Mouse (Mus musculus): ENCODE measurements around the gene Lin7c. TPM values are rescaled to one million over a fixed set of nuclear protein-coding genes. Genes with fewer than 3 reads are reported as not detected.

Lin7c gene
- polyA plus RNA-seq, 1 experiment from 2014 or later: 41.9 TPM

- no peak for ATAC-seq (replicated peaks; ENCODE audit: extremely low read depth, insufficient read depth, low FRiP score)
- 65% methylated on average over 4 of the region's 4 CpGs for WGBS
- Histone ChIP-seq H3K36me3 (ENCODE audit: control insufficient read depth, insufficient read depth) (no peaks in the 10 kb centered on the region), H3K4me1 (ENCODE audit: control insufficient read depth, insufficient read depth, low read length) (no peaks in the 10 kb centered on the region), H3K4me2 (ENCODE audit: low read depth, low read length) (no peak overlapping the region), H3K4me3 (ENCODE audit: low read length) (no peak overlapping the region), H3K27ac (ENCODE audit: low read length) (no peak overlapping the region), H3K9ac (ENCODE audit: low read length) (no peak overlapping the region), H3K27me3 (ENCODE audit: control insufficient read depth, insufficient read depth, low read length) (no peaks in the 10 kb centered on the region), H3K9me3 (replicated peaks; ENCODE audit: control insufficient read depth, low read length) (no peaks in the 10 kb centered on the region)
These were observed 6.5 kb upstream of the Lin7c start for GRCm38 (mm10) chr2:109884106-109884505.

GRCm38 (mm10) chr2:109884507-109884906 is 6.1 kb upstream of the Lin7c start:
- Histone ChIP-seq H3K4me2 (ENCODE audit: low read depth, low read length) (no peak overlapping the region), H3K27ac (ENCODE audit: low read length) (no peak overlapping the region), H3K27me3 (ENCODE audit: control insufficient read depth, insufficient read depth, low read length) (no peaks in the 10 kb centered on the region), H3K4me1 (ENCODE audit: control insufficient read depth, insufficient read depth, low read length) (no peaks in the 10 kb centered on the region), H3K9ac (ENCODE audit: low read length) (no peak overlapping the region), H3K4me3 (ENCODE audit: low read length) (no peak overlapping the region), H3K9me3 (replicated peaks; ENCODE audit: control insufficient read depth, low read length) (no peaks in the 10 kb centered on the region), H3K36me3 (ENCODE audit: control insufficient read depth, insufficient read depth) (no peaks in the 10 kb centered on the region)
- no peak for ATAC-seq (replicated peaks; ENCODE audit: extremely low read depth, insufficient read depth, low FRiP score)
- 47% methylated on average over 4 of the region's 4 CpGs for WGBS

- ATAC-seq (replicated peaks; ENCODE audit: extremely low read depth, insufficient read depth, low FRiP score): no peak
- Histone ChIP-seq H3K36me3 (ENCODE audit: control insufficient read depth, insufficient read depth) (peaks cover 8% of the 10 kb centered on the region), H3K9ac (ENCODE audit: low read length) (peak overlapping the region; percentile 88), H3K4me2 (ENCODE audit: low read depth, low read length) (peak overlapping the region; percentile 60), H3K9me3 (replicated peaks; ENCODE audit: control insufficient read depth, low read length) (no peaks in the 10 kb centered on the region), H3K27ac (ENCODE audit: low read length) (no peak overlapping the region), H3K4me3 (ENCODE audit: low read length) (peak overlapping the region; percentile 71), H3K27me3 (ENCODE audit: control insufficient read depth, insufficient read depth, low read length) (no peaks in the 10 kb centered on the region), H3K4me1 (ENCODE audit: control insufficient read depth, insufficient read depth, low read length) (peaks cover 18% of the 10 kb centered on the region)
- 32% methylated on average over 4 of the region's 4 CpGs for WGBS
These were observed 585 bp upstream of the Lin7c start for GRCm38 (mm10) chr2:109890068-109890467.

GRCm38 (mm10) chr2:109891031-109891430 is 378 bp downstream of the Lin7c start:
- Histone ChIP-seq H3K36me3 (ENCODE audit: control insufficient read depth, insufficient read depth) (peaks cover 16% of the 10 kb centered on the region), H3K4me2 (ENCODE audit: low read depth, low read length) (peak overlapping the region; percentile 79), H3K4me3 (ENCODE audit: low read length) (peak overlapping the region; percentile 71), H3K27ac (ENCODE audit: low read length) (peak overlapping the region; percentile 91), H3K27me3 (ENCODE audit: control insufficient read depth, insufficient read depth, low read length) (no peaks in the 10 kb centered on the region), H3K9ac (ENCODE audit: low read length) (peak overlapping the region; percentile 88), H3K4me1 (ENCODE audit: control insufficient read depth, insufficient read depth, low read length) (peaks cover 18% of the 10 kb centered on the region), H3K9me3 (replicated peaks; ENCODE audit: control insufficient read depth, low read length) (no peaks in the 10 kb centered on the region)
- peak; percentile 81 for ATAC-seq (replicated peaks; ENCODE audit: extremely low read depth, insufficient read depth, low FRiP score)
- WGBS: under 1% methylated on average over 30 of the region's 34 CpGs

DNA sequence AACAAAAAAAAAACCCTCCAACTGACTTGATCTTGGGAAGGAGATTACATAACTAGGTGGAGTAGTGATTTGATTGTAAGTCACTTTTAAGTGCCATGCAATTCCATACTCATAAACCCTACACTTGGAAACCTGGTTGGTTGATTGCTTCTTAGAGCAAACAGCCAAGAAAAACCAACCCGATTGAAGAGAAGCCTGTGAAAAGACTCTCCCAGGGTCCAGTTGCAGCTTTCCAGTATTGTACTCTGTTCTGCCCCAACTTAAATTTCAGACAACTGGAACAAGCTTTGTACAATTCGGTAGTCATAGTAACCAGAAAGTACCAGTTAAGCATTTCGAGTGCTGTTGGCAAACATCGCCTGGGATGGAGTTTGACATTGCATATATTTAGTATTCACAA is 818 bp downstream of the Lin7c start:
- no peaks in the 10 kb centered on the region for H3K9me3 ChIP-seq (replicated peaks; ENCODE audit: control insufficient read depth, low read length)
- peak overlapping the region; percentile 79 for H3K4me2 ChIP-seq (ENCODE audit: low read depth, low read length)
- peak overlapping the region; percentile 71 for H3K4me3 ChIP-seq (ENCODE audit: low read length)
- peak overlapping the region; percentile 88 for H3K9ac ChIP-seq (ENCODE audit: low read length)
- no peak for ATAC-seq (replicated peaks; ENCODE audit: extremely low read depth, insufficient read depth, low FRiP score)
- 26% methylated on average over 4 of the region's 4 CpGs for WGBS
- peak overlapping the region; percentile 91 for H3K27ac ChIP-seq (ENCODE audit: low read length)
- peaks cover 20% of the 10 kb centered on the region for H3K36me3 ChIP-seq (ENCODE audit: control insufficient read depth, insufficient read depth)
- peaks cover 18% of the 10 kb centered on the region for H3K4me1 ChIP-seq (ENCODE audit: control insufficient read depth, insufficient read depth, low read length)
- H3K27me3 ChIP-seq (ENCODE audit: control insufficient read depth, insufficient read depth, low read length): no peaks in the 10 kb centered on the region

GRCm38 (mm10) chr2:109896311-109896710 is 5.7 kb downstream of the Lin7c start:
- Histone ChIP-seq H3K9me3 (replicated peaks; ENCODE audit: control insufficient read depth, low read length) (no peaks in the 10 kb centered on the region), H3K9ac (ENCODE audit: low read length) (no peak overlapping the region), H3K4me2 (ENCODE audit: low read depth, low read length) (no peak overlapping the region), H3K36me3 (ENCODE audit: control insufficient read depth, insufficient read depth) (peaks cover 49% of the 10 kb centered on the region), H3K27ac (ENCODE audit: low read length) (no peak overlapping the region), H3K27me3 (ENCODE audit: control insufficient read depth, insufficient read depth, low read length) (no peaks in the 10 kb centered on the region), H3K4me3 (ENCODE audit: low read length) (no peak overlapping the region), H3K4me1 (ENCODE audit: control insufficient read depth, insufficient read depth, low read length) (peaks cover 18% of the 10 kb centered on the region)
- WGBS: 77% methylated on average over 7 of the region's 7 CpGs
- ATAC-seq (replicated peaks; ENCODE audit: extremely low read depth, insufficient read depth, low FRiP score): no peak

- H3K27ac ChIP-seq (ENCODE audit: low read length): no peak overlapping the region
- no peak overlapping the region for H3K4me3 ChIP-seq (ENCODE audit: low read length)
- H3K9me3 ChIP-seq (replicated peaks; ENCODE audit: control insufficient read depth, low read length): peaks cover 3% of the 10 kb centered on the region; the same call in 1 of the 2 replicates
- no peak overlapping the region for H3K9ac ChIP-seq (ENCODE audit: low read length)
- no peak overlapping the region for H3K4me2 ChIP-seq (ENCODE audit: low read depth, low read length)
- no peak for ATAC-seq (replicated peaks; ENCODE audit: extremely low read depth, insufficient read depth, low FRiP score)
- peaks cover 16% of the 10 kb centered on the region for H3K36me3 ChIP-seq (ENCODE audit: control insufficient read depth, insufficient read depth)
- no peaks in the 10 kb centered on the region for H3K4me1 ChIP-seq (ENCODE audit: control insufficient read depth, insufficient read depth, low read length)
- no peaks in the 10 kb centered on the region for H3K27me3 ChIP-seq (ENCODE audit: control insufficient read depth, insufficient read depth, low read length)
- WGBS: 65% methylated on average over 7 of the region's 7 CpGs
These were observed 12.2 kb downstream of the Lin7c start for GRCm38 (mm10) chr2:109902869-109903268.

DNA sequence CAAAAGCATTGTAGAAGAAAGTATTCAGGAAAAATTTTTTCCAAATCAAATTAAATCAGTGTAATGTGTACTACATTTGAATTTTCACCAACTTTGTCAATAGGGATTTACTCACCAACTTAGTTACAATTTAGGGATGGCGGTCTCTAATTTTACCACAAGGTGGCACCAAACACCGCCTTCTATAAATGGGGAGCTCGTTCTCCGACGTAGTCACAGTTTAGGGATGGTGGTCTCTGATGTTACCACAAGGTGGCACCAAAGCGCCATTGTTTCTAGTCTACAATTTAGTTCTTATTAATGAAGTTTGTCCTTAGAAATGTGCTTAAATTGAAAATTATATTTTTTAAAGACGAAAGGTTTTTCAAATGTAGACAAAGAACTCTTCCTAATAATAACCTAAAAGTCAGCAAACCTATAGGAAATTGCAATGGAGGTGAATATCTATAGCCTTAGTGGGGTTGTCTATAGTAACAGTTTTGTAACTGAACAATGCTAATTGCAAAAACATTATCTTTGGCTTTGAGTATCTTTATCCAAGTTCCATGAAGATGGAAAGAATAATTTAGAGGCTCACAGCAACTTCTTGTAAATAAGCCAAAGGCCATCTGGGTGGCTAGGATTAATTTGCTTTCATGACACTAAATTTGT is 13.6 kb downstream of the Lin7c start:
- H3K9me3 ChIP-seq (replicated peaks; ENCODE audit: control insufficient read depth, low read length): peaks cover 3% of the 10 kb centered on the region; the same call in 1 of the 2 replicates
- 0 out of 2 replicates have a peak, but pooled peaks have one; percentile 41 for ATAC-seq (replicated peaks; ENCODE audit: extremely low read depth, insufficient read depth, low FRiP score)
- H3K4me2 ChIP-seq (ENCODE audit: low read depth, low read length): no peak overlapping the region
- peaks cover 8% of the 10 kb centered on the region for H3K36me3 ChIP-seq (ENCODE audit: control insufficient read depth, insufficient read depth)
- H3K27ac ChIP-seq (ENCODE audit: low read length): no peak overlapping the region
- no peaks in the 10 kb centered on the region for H3K27me3 ChIP-seq (ENCODE audit: control insufficient read depth, insufficient read depth, low read length)
- H3K4me1 ChIP-seq (ENCODE audit: control insufficient read depth, insufficient read depth, low read length): no peaks in the 10 kb centered on the region
- no peak overlapping the region for H3K4me3 ChIP-seq (ENCODE audit: low read length)
- no peak overlapping the region for H3K9ac ChIP-seq (ENCODE audit: low read length)
- WGBS: under 1% methylated on average over 7 of the region's 7 CpGs

- H3K27ac ChIP-seq (ENCODE audit: low read length): no peak overlapping the region
- no peak overlapping the region for H3K4me3 ChIP-seq (ENCODE audit: low read length)
- peaks cover 3% of the 10 kb centered on the region; the same call in 1 of the 2 replicates for H3K9me3 ChIP-seq (replicated peaks; ENCODE audit: control insufficient read depth, low read length)
- no peak for ATAC-seq (replicated peaks; ENCODE audit: extremely low read depth, insufficient read depth, low FRiP score)
- WGBS: 43% methylated on average over 2 of the region's 2 CpGs
- H3K9ac ChIP-seq (ENCODE audit: low read length): no peak overlapping the region
- H3K36me3 ChIP-seq (ENCODE audit: control insufficient read depth, insufficient read depth): no peaks in the 10 kb centered on the region
- H3K4me1 ChIP-seq (ENCODE audit: control insufficient read depth, insufficient read depth, low read length): no peaks in the 10 kb centered on the region
- H3K27me3 ChIP-seq (ENCODE audit: control insufficient read depth, insufficient read depth, low read length): no peaks in the 10 kb centered on the region
- H3K4me2 ChIP-seq (ENCODE audit: low read depth, low read length): no peak overlapping the region
These were observed 18.5 kb downstream of the Lin7c start for GRCm38 (mm10) chr2:109909122-109909521.
